Mouse (Mus musculus) adrenal gland, adult 8-10 months (tissue): ENCODE data around the gene Gm5478. TPM values are rescaled to one million over a fixed set of nuclear protein-coding genes. Genes with fewer than 3 reads are reported as not detected.
"Not testable (repeated sequence)": the region's sequence is repeated elsewhere in the genome, so short reads cannot be mapped to it uniquely, and the experiment has no call there.

Experiments used
- DNase-seq: peaks from one replicate; pipeline ENCODE4 v3.0.0; 2022
- microRNA-seq, 2 experiments: library from miRNA; unstranded; fragments of <30 nt; microRNA quantifications; one replicate each; pipeline ENCODE4 v1.2.0; 2022
- total RNA-seq, 4 experiments: library from RNA; stranded (reverse); gene quantifications; 2 replicates each; pipeline ENCODE4 v1.2.4; 2022

Gene Gm5478
- not detected for total RNA-seq

DNA sequence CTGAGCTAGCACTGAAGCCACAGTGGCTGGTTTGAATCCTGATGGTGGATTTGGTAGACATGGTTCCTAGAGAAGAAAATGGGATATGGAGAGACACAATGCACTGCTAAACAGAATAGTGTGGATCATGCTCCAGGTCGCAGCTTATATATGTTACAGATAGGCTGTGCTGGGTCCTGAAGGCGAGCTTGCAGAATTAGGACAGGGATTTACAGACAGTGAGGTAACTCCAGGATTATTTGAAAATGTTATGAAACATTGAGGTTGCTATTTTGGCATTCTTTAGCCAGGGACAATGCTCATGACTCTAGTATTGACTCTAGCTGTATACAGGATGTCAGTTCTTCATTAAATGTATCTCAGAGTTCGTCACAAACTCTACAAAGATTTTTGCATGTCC lies at the start of gene Gm5478:
Gm5478 (minus strand) TSS at position 101 of the 400 bp plus-strand sequence.
- DNase-seq: no peak

DNA sequence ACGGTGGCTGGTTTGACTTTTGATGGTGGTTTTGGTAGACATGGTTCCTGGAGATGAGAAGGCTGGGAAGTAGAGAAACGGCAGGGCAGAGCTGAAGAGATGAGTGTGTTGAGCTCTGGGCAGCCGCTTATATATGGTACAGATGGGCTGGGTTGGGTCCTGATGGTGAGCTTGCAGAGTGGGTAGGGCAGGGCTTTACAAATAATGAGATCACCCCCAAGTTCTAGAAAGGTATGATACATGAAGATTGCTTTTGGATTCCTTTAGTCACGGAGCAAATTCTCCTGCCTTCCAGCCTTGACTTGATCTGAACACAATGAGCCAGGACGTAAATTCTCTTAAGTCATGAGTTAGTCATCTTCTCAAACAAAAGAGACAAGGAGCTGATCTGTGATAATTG lies 47.0 kb upstream of the Gm5478 start, which contains the start of gene Krt6a:
Krt6a (minus strand) TSS at position 101 of the 400 bp plus-strand sequence.
- DNase-seq: no peak

DNA sequence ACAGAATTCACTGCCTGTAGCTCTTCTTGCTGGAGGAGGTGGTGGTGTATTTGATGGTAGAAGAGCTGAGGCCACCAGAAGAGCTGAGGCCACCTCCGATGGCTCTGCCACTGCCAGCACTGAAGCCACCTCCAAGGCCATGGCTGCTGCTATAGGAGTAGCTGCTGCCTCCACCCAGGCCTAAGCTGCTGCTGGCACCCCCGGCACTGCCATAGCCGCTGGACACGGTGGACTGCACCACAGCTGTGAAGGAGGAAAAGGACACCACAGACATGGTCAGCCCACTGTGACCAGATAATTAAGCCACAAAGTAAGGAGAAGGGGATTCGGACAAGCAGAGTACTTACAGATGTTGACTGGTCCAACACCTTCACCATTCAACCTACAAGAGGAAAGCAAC lies 43.3 kb upstream of the Gm5478 start:
- not testable (repeated sequence) for DNase-seq

- no peak for DNase-seq
Observed at GRCm38 (mm10) chr15:101688161-101688560, 41.0 kb upstream of the Gm5478 start.

DNA sequence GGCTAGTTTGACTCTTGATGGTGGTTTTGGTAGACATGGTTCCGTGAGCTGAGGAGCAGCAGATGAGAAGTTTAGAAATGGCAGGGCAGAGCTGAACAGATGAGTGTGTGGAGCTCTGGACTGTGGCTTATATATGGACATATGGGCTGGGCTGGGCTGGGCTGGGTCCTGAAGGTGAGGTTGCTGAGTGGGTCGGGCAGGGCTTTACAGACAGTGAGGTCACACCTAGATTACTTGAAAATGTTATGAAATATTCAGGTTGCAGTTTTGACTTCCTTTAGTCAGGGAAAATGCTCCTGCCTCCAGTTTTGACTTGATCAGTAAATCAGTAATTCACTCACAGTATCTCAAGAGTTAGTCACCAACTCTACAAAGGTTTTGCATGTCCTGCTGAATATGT lies 33.0 kb upstream of the Gm5478 start, which contains the start of gene Krt6b:
Krt6b (minus strand) TSS at position 101 of the 400 bp plus-strand sequence.
- DNase-seq: no peak

DNA sequence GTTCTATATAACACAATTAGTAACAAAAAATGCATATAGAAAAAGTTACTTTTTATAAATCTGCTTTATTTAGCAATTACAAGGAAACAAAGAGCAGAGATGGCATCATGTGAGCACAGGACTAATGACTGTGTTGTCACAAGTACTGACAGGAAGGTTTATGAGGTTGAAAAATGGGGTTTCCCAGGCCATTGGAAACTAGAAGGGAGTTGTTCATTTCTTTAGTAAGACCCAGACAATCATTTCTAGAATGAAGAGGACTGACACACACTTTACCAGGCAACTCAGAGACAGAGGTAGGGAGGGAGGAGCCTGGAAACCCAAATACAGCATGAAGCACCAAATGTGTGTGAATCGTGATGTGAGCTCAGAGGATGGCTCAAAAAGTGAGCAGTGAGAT lies 28.8 kb upstream of the Gm5478 start:
- DNase-seq: no peak

DNA sequence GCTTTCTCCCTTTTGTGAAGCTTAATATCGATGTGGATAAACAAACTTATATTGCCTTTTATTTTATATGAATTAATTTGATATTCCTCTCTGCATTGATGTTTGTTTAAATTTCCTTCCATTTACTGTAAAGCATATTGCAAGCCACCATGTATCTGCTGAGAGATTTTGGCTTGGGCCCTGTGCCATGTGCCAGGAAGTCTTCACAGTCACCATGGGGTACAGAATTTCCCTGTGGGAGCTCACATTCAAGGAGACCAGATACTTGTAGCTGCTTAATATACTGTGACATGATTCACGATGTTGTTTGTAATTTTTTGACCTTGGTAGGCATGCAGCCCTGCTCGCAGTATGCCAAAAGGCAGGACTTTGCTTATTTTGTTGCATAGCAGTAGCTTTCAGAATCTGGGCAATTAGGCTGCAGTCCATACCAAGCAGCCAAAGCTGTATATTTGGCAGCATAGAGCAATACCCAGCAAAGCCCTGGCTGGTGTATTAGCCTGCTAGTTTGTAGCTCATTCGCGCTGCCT lies 5.6 kb upstream of the Gm5478 start:
- peak; percentile 6 for DNase-seq

GRCm38 (mm10) chr15:101627884-101628283 lies 19.3 kb downstream of the Gm5478 start, which contains the start of gene Gm5414:
Gene Gm5414, minus strand, starts transcription at chr15:101628188.
- no peak for DNase-seq

- no peak for DNase-seq
Observed at GRCm38 (mm10) chr15:101599123-101599522, 48.1 kb downstream of the Gm5478 start.

Small RNA genes within 50 kb of the gene (microRNA-seq; reads per million reads assigned to microRNA genes)
- gene Gm44342 (0 reads per million in 2 experiments), gene Gm44383 (0 reads per million in 2 experiments), gene Gm44479 (0 reads per million in 2 experiments)

Other genes starting within 250 kb of the Gm5478 start
- gene Krt7, start 236.3 kb downstream of the Gm5478 start, total RNA-seq: 1 to 10 TPM; 1.1 to 3.2 (median 1.5) TPM
- under 1 TPM in 1 of 4 experiments, not detected in 3; 0.17 TPM for gene Krt87, start 208.6 kb downstream of the Gm5478 start, total RNA-seq
- gene Krt88, start 199.6 kb downstream of the Gm5478 start, total RNA-seq: not detected
- gene Krt81, start 183.6 kb downstream of the Gm5478 start, total RNA-seq: not detected
- not detected for gene Krt86, start 173.9 kb downstream of the Gm5478 start, total RNA-seq
- gene Krt83, start 155.9 kb downstream of the Gm5478 start, total RNA-seq: not detected
- not detected for gene Gm49425, start 130.1 kb downstream of the Gm5478 start, total RNA-seq
- not detected for gene Krt84, start 114.6 kb downstream of the Gm5478 start, total RNA-seq
- gene Krt82, start 96.7 kb downstream of the Gm5478 start, total RNA-seq: not detected
- gene Krt90, start 84.4 kb downstream of the Gm5478 start, total RNA-seq: not detected
- gene Krt75, start 73.5 kb downstream of the Gm5478 start, total RNA-seq: not detected
- not detected for gene Gm5414, start 19.2 kb downstream of the Gm5478 start, total RNA-seq
- not detected for gene Krt6b, start 32.9 kb upstream of the Gm5478 start, total RNA-seq
- not detected for gene Krt6a, start 46.9 kb upstream of the Gm5478 start, total RNA-seq
- gene Krt5, start 65.5 kb upstream of the Gm5478 start, total RNA-seq: not detected
- not detected for gene Krt71, start 95.7 kb upstream of the Gm5478 start, total RNA-seq
- not detected for gene Krt72, start 139.1 kb upstream of the Gm5478 start, total RNA-seq
- not detected for gene Krt73, start 155.0 kb upstream of the Gm5478 start, total RNA-seq
- not detected for gene Krt2, start 170.8 kb upstream of the Gm5478 start, total RNA-seq
- gene Krt1, start 203.4 kb upstream of the Gm5478 start, total RNA-seq: 1 to 10 TPM in 1 of 4 experiments, under 1 TPM in 3; 0.20 to 1.0 (median 0.58) TPM
- not detected for gene Krt77, start 222.3 kb upstream of the Gm5478 start, total RNA-seq
- gene Krt76, start 245.5 kb upstream of the Gm5478 start, total RNA-seq: under 1 TPM in 2 of 4 experiments, not detected in 2; 0.29 to 0.31 TPM